Mouse (Mus musculus): ENCODE measurements around the gene Tmem236.

The Tmem236 gene

DNA sequence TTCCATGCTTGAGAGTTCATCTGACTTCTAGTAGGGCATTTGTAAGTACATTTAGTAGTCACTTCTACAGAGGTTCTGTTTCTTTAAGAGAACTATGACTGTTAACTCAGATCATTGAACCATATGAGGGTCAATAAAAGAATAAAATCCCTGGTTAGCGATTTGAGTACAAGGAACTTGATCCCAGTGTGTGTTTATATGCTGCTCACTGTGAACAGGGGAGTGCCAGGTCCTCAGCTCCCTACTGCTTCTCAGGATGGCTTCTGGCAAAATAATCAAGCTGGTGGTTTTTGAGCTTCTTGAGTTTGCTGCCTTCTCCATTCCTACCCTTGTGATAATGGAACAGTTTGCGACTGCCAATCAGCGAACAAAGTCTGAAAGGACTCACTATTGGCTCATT, at the start of gene Tmem236:
TSS of gene Tmem236 (plus strand) at position 190 of the 400 bp plus-strand sequence.
- in situ Hi-C loops (cut with MboI; ENCODE audit: unreplicated experiment in 2 of 2): loop anchor here (25.0 kb wide), 2 partner anchors 412 to 863 kb away; partner anchors contain the start of gene Arl5b (in 2 of the 2)

- in situ Hi-C loops (cut with MboI; ENCODE audit: unreplicated experiment in 2 of 2): no loop called here
Observed at GRCm38 (mm10) chr2:14126387-14126786, 47.9 kb upstream of the Tmem236 start.

GRCm38 (mm10) chr2:14127629-14128028, 46.7 kb upstream of the Tmem236 start:
- in situ Hi-C loops (cut with MboI; ENCODE audit: unreplicated experiment in 2 of 2): no loop called here

DNA sequence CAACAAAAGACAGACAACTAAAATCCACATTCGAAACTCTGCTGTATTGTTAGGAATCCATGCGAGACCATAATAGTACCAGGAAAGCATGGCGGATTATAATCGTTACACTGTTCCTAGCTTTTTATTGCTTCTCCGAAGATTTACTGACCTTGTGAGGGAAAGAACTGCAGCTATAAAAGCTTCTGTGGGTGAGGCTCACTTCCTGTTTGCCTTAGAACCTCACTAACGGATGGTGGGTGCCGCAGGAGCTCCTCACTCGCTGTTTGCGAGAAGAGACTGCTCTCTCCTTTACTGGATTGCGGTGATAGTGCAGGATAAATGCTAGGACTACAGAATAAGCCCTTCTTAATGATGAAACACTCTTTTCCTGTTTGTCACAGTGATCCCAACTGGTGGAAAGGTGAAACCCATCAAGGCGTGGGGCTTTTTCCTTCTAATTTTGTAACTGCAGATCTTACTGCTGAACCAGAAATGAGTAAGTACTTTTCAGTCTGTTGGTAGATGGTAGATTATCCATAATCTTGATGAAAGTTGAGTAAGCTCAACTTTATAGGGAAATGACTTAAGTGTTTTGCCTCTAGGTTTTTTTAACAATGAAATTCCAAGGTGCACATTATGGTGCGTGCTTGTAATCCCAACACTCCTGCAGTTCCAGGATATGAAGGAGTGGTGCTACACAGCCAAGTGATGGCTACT, 43.5 kb upstream of the Tmem236 start:
- in situ Hi-C loops (cut with MboI; ENCODE audit: unreplicated experiment in 2 of 2): loop anchor here in 1 of 2 experiments (10.0 kb wide), 2 partner anchors 76 to 856 kb away; partner anchors contain the start of genes Hacd1 and Rsu1

DNA sequence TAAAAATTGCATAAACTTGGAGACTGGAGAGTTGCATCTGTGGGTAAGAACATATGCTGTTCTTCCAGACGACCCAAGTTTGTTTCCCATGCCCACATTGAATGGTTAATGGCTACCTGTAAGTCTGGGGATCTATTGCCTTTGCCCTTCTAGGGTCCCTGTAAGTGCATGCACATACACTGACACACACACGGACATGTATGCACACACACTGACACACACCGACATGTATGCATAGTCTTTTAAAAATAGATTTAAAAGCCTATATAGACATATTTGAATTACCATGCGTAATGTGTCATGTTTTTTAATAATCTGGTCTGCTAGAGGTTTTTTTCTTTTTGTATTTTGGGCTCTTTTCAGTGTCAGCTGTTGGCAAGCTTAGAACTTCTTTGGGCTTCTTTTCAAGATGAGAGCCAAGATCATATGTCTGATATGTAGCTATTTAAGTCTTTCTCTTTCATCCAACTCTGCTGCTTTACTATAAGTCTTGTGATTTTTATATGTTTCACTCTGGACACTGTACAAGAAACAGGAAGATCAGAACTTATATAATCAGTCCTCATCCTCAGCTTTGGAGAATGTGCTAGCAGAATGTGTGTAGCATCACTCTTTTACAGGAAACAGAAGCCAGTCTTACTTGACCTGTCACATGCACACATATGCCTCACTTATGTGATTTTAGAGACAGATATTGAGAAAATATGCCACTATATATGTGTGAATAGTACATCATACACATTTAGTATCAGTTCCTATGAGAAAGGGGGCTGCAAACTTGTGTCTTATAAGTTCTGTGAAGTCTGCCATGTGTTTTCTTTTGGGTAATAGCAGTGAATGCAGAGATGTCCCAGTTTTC, 41.6 kb upstream of the Tmem236 start:
- in situ Hi-C loops (cut with MboI; ENCODE audit: unreplicated experiment in 2 of 2): loop anchor here in 1 of 2 experiments (10.0 kb wide), 2 partner anchors 78 to 858 kb away; partner anchors contain the start of genes Hacd1 and Rsu1

GRCm38 (mm10) chr2:14136906-14137305, 37.4 kb upstream of the Tmem236 start:
- in situ Hi-C loops (cut with MboI; ENCODE audit: unreplicated experiment in 2 of 2): loop anchor here in 1 of 2 experiments (10.0 kb wide), 2 partner anchors 82 to 862 kb away; partner anchors contain the start of genes Hacd1 and Rsu1

- in situ Hi-C loops (cut with MboI; ENCODE audit: unreplicated experiment in 2 of 2): loop anchor here in 1 of 2 experiments (10.0 kb wide), 2 partner anchors 85 to 865 kb away; partner anchors contain the start of genes Hacd1 and Rsu1
Observed at GRCm38 (mm10) chr2:14139590-14139989, 34.7 kb upstream of the Tmem236 start.

DNA sequence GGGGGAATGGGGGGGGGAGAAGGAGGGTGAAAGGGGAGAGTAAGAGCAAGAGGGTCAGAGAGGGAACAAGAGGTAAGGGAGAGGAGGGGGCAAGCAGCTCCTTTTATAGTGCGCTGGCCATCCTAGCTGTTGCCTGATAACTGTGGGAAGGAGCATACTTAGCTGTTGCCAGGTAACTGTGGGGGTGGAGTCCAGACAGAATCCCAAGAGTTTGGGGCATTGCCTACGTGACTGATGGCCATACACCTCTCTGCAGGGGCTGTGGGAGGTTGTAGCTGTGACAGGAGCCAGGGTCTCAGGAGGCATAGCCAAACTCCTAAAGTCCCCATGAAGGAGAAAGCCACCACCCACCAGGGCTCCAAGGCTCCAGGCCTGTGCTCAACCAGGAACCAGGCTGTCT, 34.3 kb upstream of the Tmem236 start:
- in situ Hi-C loops (cut with MboI; ENCODE audit: unreplicated experiment in 2 of 2): no loop called here

DNA sequence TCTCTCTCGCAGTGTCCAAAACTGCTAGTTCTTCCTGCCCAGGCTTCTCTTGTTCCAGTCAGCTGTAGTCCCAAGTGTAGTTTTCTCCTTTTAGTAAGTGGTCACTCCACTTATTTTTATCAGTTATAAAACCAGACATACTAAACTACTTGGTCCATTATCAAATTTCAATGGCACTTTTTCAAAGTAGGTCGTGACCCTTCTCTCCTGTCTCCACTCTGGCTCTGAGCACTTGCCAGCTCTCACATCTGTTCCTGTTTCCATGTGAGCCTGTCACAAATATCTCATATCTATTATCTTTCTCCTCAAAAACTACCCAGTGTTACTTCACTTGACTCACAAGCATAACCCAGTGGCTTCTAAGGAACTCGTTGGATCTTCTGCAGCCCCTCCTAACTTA, 29.0 kb upstream of the Tmem236 start:
- in situ Hi-C loops (cut with MboI; ENCODE audit: unreplicated experiment in 2 of 2): no loop called here

- in situ Hi-C loops (cut with MboI; ENCODE audit: unreplicated experiment in 2 of 2): no loop called here
Observed at GRCm38 (mm10) chr2:14146913-14147312, 27.4 kb upstream of the Tmem236 start.

DNA sequence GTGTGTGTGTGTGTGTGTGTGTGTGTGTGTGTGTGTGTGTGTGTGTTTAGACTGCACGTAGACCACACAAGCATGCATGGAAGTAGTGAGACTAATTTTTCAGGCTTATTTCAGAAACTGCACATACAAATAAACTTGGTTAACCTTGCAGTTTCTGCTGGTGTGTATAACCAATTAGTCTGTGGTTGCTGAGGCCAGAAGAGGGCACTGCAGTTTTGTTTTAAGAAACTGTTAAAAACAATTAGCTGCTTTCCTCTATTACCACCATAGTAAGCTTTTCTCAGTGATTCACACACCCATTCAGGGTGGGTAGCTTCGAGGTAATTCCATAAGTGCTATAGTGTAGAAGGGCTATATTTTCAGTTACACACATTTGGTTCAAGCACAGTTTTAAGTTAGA, 23.5 kb upstream of the Tmem236 start:
- in situ Hi-C loops (cut with MboI; ENCODE audit: unreplicated experiment in 2 of 2): loop anchor here (10.0 to 25.0 kb wide), 5 partner anchors 389 to 886 kb away; partner anchors contain the start of genes Arl5b (in 2 of the 2), Cacnb2 (in 1 of the 2) and Rsu1 (in 1 of the 2)

DNA sequence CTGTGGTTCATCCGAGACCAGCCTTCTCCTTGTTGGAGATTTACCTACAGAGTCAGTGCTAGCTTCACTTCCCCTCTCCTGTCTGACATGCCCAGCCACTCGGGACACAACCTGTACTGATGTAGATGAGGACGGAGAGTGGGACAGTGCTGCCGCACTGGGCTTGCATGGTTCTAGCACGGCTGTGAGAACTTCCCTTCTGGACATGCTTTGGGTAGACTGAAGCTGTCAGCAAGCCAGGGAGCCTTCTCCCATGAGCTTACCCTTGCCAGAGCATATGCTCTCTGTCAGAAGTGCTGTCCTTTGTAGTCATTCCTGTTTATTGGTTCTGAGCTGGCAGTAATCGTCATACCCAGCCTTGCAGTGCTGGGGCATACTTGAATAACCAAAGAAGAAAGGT, 22.5 kb upstream of the Tmem236 start:
- in situ Hi-C loops (cut with MboI; ENCODE audit: unreplicated experiment in 2 of 2): loop anchor here (10.0 to 25.0 kb wide), 5 partner anchors 390 to 885 kb away; partner anchors contain the start of genes Arl5b (in 2 of the 2), Cacnb2 (in 1 of the 2) and Rsu1 (in 1 of the 2)

GRCm38 (mm10) chr2:14159047-14159446, 15.3 kb upstream of the Tmem236 start:
- in situ Hi-C loops (cut with MboI; ENCODE audit: unreplicated experiment in 2 of 2): loop anchor here (5.0 to 25.0 kb wide), 8 partner anchors 117 to 884 kb away; partner anchors contain the start of genes Arl5b (in 2 of the 2), Cacnb2 (in 1 of the 2) and Rsu1 (in 1 of the 2)

DNA sequence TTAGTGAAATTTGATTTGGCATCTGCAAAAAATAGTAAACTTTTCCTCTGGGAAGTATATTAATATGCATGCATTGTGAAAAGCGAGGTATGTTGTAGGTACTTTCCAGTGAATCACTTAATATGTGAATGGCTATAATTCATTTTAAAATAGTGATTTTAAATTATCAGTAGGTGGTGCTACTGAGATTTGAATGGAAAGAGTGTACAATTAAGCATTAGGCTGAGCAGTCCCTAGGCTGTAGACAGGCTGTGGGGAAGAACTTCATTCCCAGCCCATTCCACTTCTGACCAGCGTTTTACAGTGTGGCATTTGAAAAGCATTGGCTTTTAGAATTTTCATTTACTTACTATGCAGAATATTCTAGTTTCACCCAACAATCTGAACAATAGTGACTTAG, 14.6 kb upstream of the Tmem236 start:
- in situ Hi-C loops (cut with MboI; ENCODE audit: unreplicated experiment in 2 of 2): loop anchor here (5.0 to 25.0 kb wide), 9 partner anchors 93 to 885 kb away; partner anchors contain the start of genes Arl5b (in 2 of the 2), Cacnb2 (in 2 of the 2) and Rsu1 (in 1 of the 2)

DNA sequence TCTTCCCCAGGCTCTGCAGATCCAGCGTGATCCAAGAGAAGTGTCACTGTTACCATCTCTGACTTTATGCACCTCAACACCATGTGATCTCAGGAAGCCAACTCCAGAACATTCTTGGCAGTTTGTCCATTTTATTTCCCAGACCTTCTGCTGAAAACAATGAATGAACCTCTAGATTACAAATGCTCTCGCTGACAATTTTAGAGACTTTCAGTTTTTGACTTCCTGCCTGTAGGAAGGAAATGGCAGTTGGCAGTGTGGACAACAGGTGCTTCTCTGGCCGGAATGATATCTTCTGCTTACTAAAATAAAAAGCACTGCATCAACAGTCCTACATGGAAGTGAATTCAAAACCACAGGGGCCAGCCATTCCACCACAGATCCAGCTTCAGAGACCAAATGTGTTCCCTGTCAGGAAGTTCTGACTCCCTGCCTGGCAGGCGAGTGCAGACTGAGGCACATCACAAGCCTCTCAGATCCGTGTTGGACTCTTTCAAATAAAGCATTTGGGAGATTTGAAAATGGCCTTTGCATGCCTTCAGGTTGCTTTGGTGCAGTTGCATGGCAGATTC, 9.8 kb upstream of the Tmem236 start:
- in situ Hi-C loops (cut with MboI; ENCODE audit: unreplicated experiment in 2 of 2): loop anchor here (5.0 to 25.0 kb wide), 6 partner anchors 38 to 873 kb away; partner anchors contain the start of genes Arl5b (in 2 of the 2) and Cacnb2 (in 1 of the 2)

DNA sequence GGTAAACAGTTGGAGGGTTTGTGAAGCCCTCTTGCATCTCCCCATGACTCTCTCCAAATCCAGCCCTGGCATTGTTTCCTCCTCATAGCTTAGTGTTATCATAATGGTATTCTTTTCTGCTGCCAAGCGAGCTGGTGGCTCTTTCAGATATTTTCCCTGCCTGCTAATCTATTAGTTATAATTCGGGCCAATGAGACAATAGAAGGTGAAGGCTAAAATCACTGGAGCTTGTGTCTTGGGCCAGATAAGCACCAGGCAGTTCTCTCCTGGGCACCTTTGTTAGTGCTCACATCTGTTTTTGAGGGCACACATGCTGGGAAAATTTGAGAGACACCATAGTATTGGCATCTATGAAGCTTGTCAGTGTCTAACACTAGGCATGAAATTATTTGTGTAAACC, 9.3 kb upstream of the Tmem236 start:
- in situ Hi-C loops (cut with MboI; ENCODE audit: unreplicated experiment in 2 of 2): loop anchor here (5.0 to 25.0 kb wide), 4 partner anchors 37 to 872 kb away; partner anchors contain the start of genes Arl5b (in 2 of the 2) and Cacnb2 (in 1 of the 2)

DNA sequence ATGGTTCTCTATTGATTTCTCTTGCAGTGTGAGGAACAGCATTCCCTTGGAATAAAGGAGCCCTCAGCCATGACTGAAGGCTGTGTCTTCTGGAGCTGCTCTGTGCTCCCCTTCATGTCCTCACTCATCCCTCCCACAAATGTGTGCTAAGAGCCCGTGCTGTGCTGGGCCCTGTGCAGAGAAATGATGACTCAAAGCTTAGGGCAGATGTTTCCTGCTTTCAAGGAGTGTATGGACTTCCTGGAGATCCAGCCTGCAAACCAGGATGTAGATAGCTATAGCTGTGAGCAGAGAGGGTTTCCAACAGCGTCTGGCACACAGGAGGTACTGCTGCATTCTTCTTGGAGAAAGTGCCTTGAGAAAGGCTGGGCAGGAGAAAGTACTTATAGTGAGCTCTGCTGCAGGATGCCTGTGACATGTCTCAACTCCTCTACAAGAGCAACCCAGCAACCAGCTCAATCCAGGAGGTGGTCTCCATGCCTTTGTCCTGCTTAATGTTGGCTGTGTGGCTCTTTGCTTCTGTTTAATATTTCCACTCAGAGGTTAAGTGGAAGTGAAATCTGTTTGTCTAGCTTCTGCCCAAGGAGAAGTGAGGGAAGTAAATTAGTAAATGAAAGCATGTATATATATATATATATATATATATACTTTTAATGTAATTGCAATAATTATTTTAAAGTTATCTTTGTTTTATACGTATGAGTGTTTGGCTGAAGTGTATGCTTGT, 8.5 kb upstream of the Tmem236 start:
- in situ Hi-C loops (cut with MboI; ENCODE audit: unreplicated experiment in 2 of 2): loop anchor here (5.0 to 25.0 kb wide), 4 partner anchors 37 to 872 kb away; partner anchors contain the start of genes Arl5b (in 2 of the 2) and Cacnb2 (in 1 of the 2)

- in situ Hi-C loops (cut with MboI; ENCODE audit: unreplicated experiment in 2 of 2): loop anchor here (5.0 to 25.0 kb wide), 4 partner anchors 35 to 870 kb away; partner anchors contain the start of genes Arl5b (in 2 of the 2) and Cacnb2 (in 1 of the 2)
Observed at GRCm38 (mm10) chr2:14167721-14168120, 6.6 kb upstream of the Tmem236 start.

All from v-Abl transformed pro-B cells (cell line).